Mouse (Mus musculus) retina, adult 2 months (tissue): Measurements from ENCODE around the gene Itgb6.

ENCODE experiments used
- DNase-seq: peaks from one replicate; pipeline ENCODE4 v3.0.0-alpha.2; 2012; ENCODE audit warnings: low read depth, low spot score

Itgb6 gene

GRCm38 (mm10) chr2:60674413-60674812 lies 48.0 kb downstream of the Itgb6 start:
- no peak for DNase-seq

- no peak for DNase-seq
Observed at GRCm38 (mm10) chr2:60672973-60673954, 49.2 kb downstream of the Itgb6 start.

GRCm38 (mm10) chr2:60671215-60671614 lies 51.2 kb downstream of the Itgb6 start:
- no peak for DNase-seq

GRCm38 (mm10) chr2:60663071-60663470 lies 59.4 kb downstream of the Itgb6 start:
- DNase-seq, result no peak

GRCm38 (mm10) chr2:60659993-60660392 lies 62.5 kb downstream of the Itgb6 start:
- DNase-seq, result no peak

- DNase-seq, result no peak
Observed at GRCm38 (mm10) chr2:60658992-60659391, 63.5 kb downstream of the Itgb6 start.

- DNase-seq, result no peak
Observed at GRCm38 (mm10) chr2:60654828-60655227, 67.6 kb downstream of the Itgb6 start.

GRCm38 (mm10) chr2:60650155-60650554 lies 72.3 kb downstream of the Itgb6 start:
- DNase-seq, result no peak

GRCm38 (mm10) chr2:60647650-60648049 lies 74.8 kb downstream of the Itgb6 start:
- DNase-seq, result no peak

GRCm38 (mm10) chr2:60646583-60646982 lies 75.9 kb downstream of the Itgb6 start:
- no peak for DNase-seq

- DNase-seq, result no peak
Observed at GRCm38 (mm10) chr2:60643406-60643805, 79.0 kb downstream of the Itgb6 start.

- DNase-seq, result no peak
Observed at GRCm38 (mm10) chr2:60642606-60643005, 79.8 kb downstream of the Itgb6 start.

- DNase-seq, result no peak
Observed at GRCm38 (mm10) chr2:60640342-60640672, 82.1 kb downstream of the Itgb6 start.

- DNase-seq, result no peak
Observed at GRCm38 (mm10) chr2:60639617-60640341, 82.7 kb downstream of the Itgb6 start.

- DNase-seq, result no peak
Observed at GRCm38 (mm10) chr2:60636910-60637761, 85.3 kb downstream of the Itgb6 start.

- DNase-seq, result no peak
Observed at GRCm38 (mm10) chr2:60636481-60636880, 86.0 kb downstream of the Itgb6 start.

GRCm38 (mm10) chr2:60636038-60636437 lies 86.4 kb downstream of the Itgb6 start:
- DNase-seq, result no peak

GRCm38 (mm10) chr2:60632791-60633190 lies 89.7 kb downstream of the Itgb6 start:
- DNase-seq, result no peak

- DNase-seq, result no peak
Observed at GRCm38 (mm10) chr2:60630304-60630703, 92.1 kb downstream of the Itgb6 start.

- DNase-seq, result no peak
Observed at GRCm38 (mm10) chr2:60627952-60628351, 94.5 kb downstream of the Itgb6 start.

- DNase-seq, result no peak
Observed at GRCm38 (mm10) chr2:60627515-60627914, 94.9 kb downstream of the Itgb6 start.

GRCm38 (mm10) chr2:60625766-60626165 lies 96.7 kb downstream of the Itgb6 start:
- no peak for DNase-seq
